Mouse (Mus musculus) midbrain, embryonic 11.5 days (tissue): ENCODE measurements around the gene Kcnk2. TPM values are rescaled to one million over a fixed set of nuclear protein-coding genes. Genes with fewer than 3 reads are reported as not detected.
"Not testable (repeated sequence)": the region's sequence is repeated elsewhere in the genome, so short reads cannot be mapped to it uniquely, and the experiment has no call there.

Experiments used
- ATAC-seq: fragments of 200-750 bp; cut with Nextera tagmentation; 2 replicates; pipeline ENCODE4 v1.8.0; 2017; ENCODE audit warnings: moderate TSS enrichment, moderate library complexity; ENCODE audit not compliant: low FRiP score
- DNase-seq: peaks from one replicate; pipeline ENCODE4 v3.0.0; 2015; ENCODE audit warnings: low spot score; ENCODE audit errors: missing footprints
- H3K27ac ChIP-seq: fragments of 300-500 bp; sonication (generic); 2 replicates; pipeline ENCODE4 v1.5.1; 2014; ENCODE audit warnings: low read depth, low read length
- H3K27me3 ChIP-seq: fragments of 300-500 bp; sonication (generic); 2 replicates; pipeline ENCODE4 v1.6.1; 2014; ENCODE audit warnings: mild to moderate bottlenecking, low read length, moderate library complexity, mixed read lengths; ENCODE audit not compliant: control insufficient read depth, insufficient read depth
- H3K36me3 ChIP-seq: fragments of 300-500 bp; sonication (generic); 2 replicates; pipeline ENCODE4 v1.6.1; 2014; ENCODE audit warnings: mild to moderate bottlenecking, low read length, moderate library complexity, mixed read lengths; ENCODE audit not compliant: control insufficient read depth, insufficient read depth
- H3K4me1 ChIP-seq: fragments of 300-500 bp; sonication (generic); 2 replicates; pipeline ENCODE4 v1.6.1; 2014; ENCODE audit warnings: low read length; ENCODE audit not compliant: control insufficient read depth, insufficient read depth
- H3K4me2 ChIP-seq: fragments of 300-500 bp; sonication (generic); 2 replicates; pipeline ENCODE4 v1.6.1; 2014; ENCODE audit warnings: mild to moderate bottlenecking, moderate library complexity
- H3K4me3 ChIP-seq: fragments of 300-500 bp; sonication (generic); 2 replicates; pipeline ENCODE4 v1.5.1; 2014; ENCODE audit warnings: low read depth, low read length
- H3K9ac ChIP-seq: fragments of 300-500 bp; sonication (generic); 2 replicates; pipeline ENCODE4 v1.6.1; 2014; ENCODE audit warnings: low read length
- H3K9me3 ChIP-seq: fragments of 300-500 bp; sonication (generic); 2 replicates; pipeline ENCODE4 v1.6.1; 2016; ENCODE audit warnings: low read length; ENCODE audit not compliant: control insufficient read depth
- WGBS: fragments of 180-500 bp; shearing (Covaris S2); extraction: QIAGEN DNeasy Blood & Tissue Kit; methylation state at CpG from one replicate; pipeline ENCODE4 v1.1.7; 2014; 5-methylcytosine and 5-hydroxymethylcytosine counted together
- polyA plus RNA-seq: library from polyadenylated mRNA; unstranded; fragments of >200 nt; fragmentation: Nextera tagmentation; extraction: Ambion mirVana; gene quantifications from 2 replicates; pipeline ENCODE4 v1.2.1, GENCODE M21; 2014

Gene Kcnk2
- polyA plus RNA-seq, 1 experiment from 2014 or later: 5.2 TPM

- Histone ChIP-seq H3K9me3 (no peaks in the 10 kb centered on the region), H3K27ac (no peak overlapping the region), H3K27me3 (no peaks in the 10 kb centered on the region), H3K36me3 (no peaks in the 10 kb centered on the region), H3K9ac (no peak overlapping the region), H3K4me3 (no peak overlapping the region), H3K4me2 (no peak overlapping the region), H3K4me1 (no peaks in the 10 kb centered on the region; the same call in 1 of the 2 replicates)
- DNase-seq: peak; percentile 82
- WGBS: 64% methylated on average over 3 of the region's 3 CpGs
- no peak for ATAC-seq
Observed at GRCm38 (mm10) chr1:189253207-189253606, 148.9 kb downstream of the Kcnk2 start.

GRCm38 (mm10) chr1:189243206-189243605 is 158.9 kb downstream of the Kcnk2 start:
- not testable (repeated sequence) for H3K9me3 ChIP-seq, ATAC-seq, H3K9ac ChIP-seq, DNase-seq, H3K27ac ChIP-seq, H3K27me3 ChIP-seq, H3K36me3 ChIP-seq, H3K4me1 ChIP-seq, H3K4me3 ChIP-seq, H3K4me2 ChIP-seq
- 91% methylated on average over 2 of the region's 2 CpGs for WGBS

GRCm38 (mm10) chr1:189235261-189235660 is 166.8 kb downstream of the Kcnk2 start:
- Histone ChIP-seq H3K4me1 (no peaks in the 10 kb centered on the region), H3K27ac (no peak overlapping the region), H3K9ac (no peak overlapping the region), H3K9me3 (no peaks in the 10 kb centered on the region), H3K4me2 (no peak overlapping the region), H3K36me3 (no peaks in the 10 kb centered on the region), H3K4me3 (no peak overlapping the region), H3K27me3 (no peaks in the 10 kb centered on the region; the same call in 1 of the 2 replicates)
- DNase-seq: no peak
- ATAC-seq: no peak
- WGBS: 61% methylated on average over 5 of the region's 5 CpGs

GRCm38 (mm10) chr1:189232829-189233228 is 169.2 kb downstream of the Kcnk2 start:
- 83% methylated on average over 6 of the region's 6 CpGs for WGBS
- Histone ChIP-seq H3K27me3 (no peaks in the 10 kb centered on the region; the same call in 1 of the 2 replicates), H3K27ac (no peak overlapping the region), H3K36me3 (no peaks in the 10 kb centered on the region), H3K9ac (no peak overlapping the region), H3K4me3 (no peak overlapping the region), H3K4me1 (peaks cover 8% of the 10 kb centered on the region; the same call in 1 of the 2 replicates), H3K9me3 (no peaks in the 10 kb centered on the region), H3K4me2 (no peak overlapping the region)
- ATAC-seq (no peak), DNase-seq (no peak)

- Histone ChIP-seq H3K9ac (no peak overlapping the region), H3K36me3 (no peaks in the 10 kb centered on the region), H3K4me3 (no peak overlapping the region), H3K4me2 (no peak overlapping the region), H3K9me3 (no peaks in the 10 kb centered on the region), H3K27me3 (no peaks in the 10 kb centered on the region), H3K27ac (no peak overlapping the region), H3K4me1 (peaks cover 8% of the 10 kb centered on the region; the same call in 1 of the 2 replicates)
- DNase-seq (no peak), ATAC-seq (peak; percentile 46; the same call in 1 of the 2 replicates)
- WGBS: 79% methylated on average over 19 of the region's 19 CpGs
Observed at GRCm38 (mm10) chr1:189228222-189229084, 173.6 kb downstream of the Kcnk2 start.

GRCm38 (mm10) chr1:189227479-189227878 is 174.6 kb downstream of the Kcnk2 start:
- WGBS: 61% methylated on average over 4 of the region's 4 CpGs
- H3K27ac ChIP-seq: no peak overlapping the region
- no peaks in the 10 kb centered on the region for H3K36me3 ChIP-seq
- no peak overlapping the region for H3K4me3 ChIP-seq
- DNase-seq: no peak
- H3K27me3 ChIP-seq: no peaks in the 10 kb centered on the region
- H3K9me3 ChIP-seq: no peaks in the 10 kb centered on the region
- no peak overlapping the region for H3K9ac ChIP-seq
- no peak for ATAC-seq
- no peak overlapping the region for H3K4me2 ChIP-seq
- H3K4me1 ChIP-seq: peaks cover 8% of the 10 kb centered on the region; the same call in 1 of the 2 replicates

GRCm38 (mm10) chr1:189219051-189219450 is 183.0 kb downstream of the Kcnk2 start:
- Histone ChIP-seq H3K9ac (no peak overlapping the region), H3K36me3 (no peaks in the 10 kb centered on the region), H3K27me3 (no peaks in the 10 kb centered on the region), H3K27ac (no peak overlapping the region), H3K4me3 (no peak overlapping the region), H3K9me3 (no peaks in the 10 kb centered on the region), H3K4me2 (no peak overlapping the region), H3K4me1 (no peaks in the 10 kb centered on the region)
- ATAC-seq (no peak), DNase-seq (no peak)
- WGBS: 90% methylated on average over 10 of the region's 10 CpGs

- WGBS: 87% methylated on average over 11 of the region's 11 CpGs
- Histone ChIP-seq H3K4me3 (no peak overlapping the region), H3K4me2 (no peak overlapping the region), H3K9ac (no peak overlapping the region), H3K9me3 (no peaks in the 10 kb centered on the region), H3K36me3 (no peaks in the 10 kb centered on the region), H3K27ac (no peak overlapping the region), H3K27me3 (no peaks in the 10 kb centered on the region), H3K4me1 (no peaks in the 10 kb centered on the region)
- no peak for DNase-seq
- no peak for ATAC-seq
Observed at GRCm38 (mm10) chr1:189217751-189218564, 184.1 kb downstream of the Kcnk2 start.

GRCm38 (mm10) chr1:189215131-189215530 is 186.9 kb downstream of the Kcnk2 start:
- no peak overlapping the region for H3K4me3 ChIP-seq
- H3K36me3 ChIP-seq: no peaks in the 10 kb centered on the region
- 85% methylated on average over 9 of the region's 9 CpGs for WGBS
- H3K9ac ChIP-seq: no peak overlapping the region
- DNase-seq: no peak
- H3K27me3 ChIP-seq: no peaks in the 10 kb centered on the region
- no peak overlapping the region for H3K27ac ChIP-seq
- H3K9me3 ChIP-seq: no peaks in the 10 kb centered on the region
- H3K4me1 ChIP-seq: no peaks in the 10 kb centered on the region
- H3K4me2 ChIP-seq: no peak overlapping the region
- ATAC-seq: no peak
